Mouse (Mus musculus) small intestine, adult 2 months (tissue): ENCODE measurements around the gene Alk.

Experiments
- CTCF ChIP-seq: fragments of 200-500 bp; IDR thresholded peaks from 2 replicates; pipeline ENCODE4 v1.5.1; 2012; ENCODE audit warnings: low read depth, mild to moderate bottlenecking, control low read depth, inconsistent platforms, low read length, moderate library complexity, mixed read lengths; ENCODE audit not compliant: insufficient replicate concordance, insufficient read length; ENCODE audit errors: extremely low read depth
- POLR2A ChIP-seq: fragments of 200-500 bp; IDR thresholded peaks from 2 replicates; pipeline ENCODE4 v1.6.1; 2012; ENCODE audit warnings: low read depth, mild to moderate bottlenecking, control low read depth, inconsistent platforms, low read length, moderate library complexity

DNA sequence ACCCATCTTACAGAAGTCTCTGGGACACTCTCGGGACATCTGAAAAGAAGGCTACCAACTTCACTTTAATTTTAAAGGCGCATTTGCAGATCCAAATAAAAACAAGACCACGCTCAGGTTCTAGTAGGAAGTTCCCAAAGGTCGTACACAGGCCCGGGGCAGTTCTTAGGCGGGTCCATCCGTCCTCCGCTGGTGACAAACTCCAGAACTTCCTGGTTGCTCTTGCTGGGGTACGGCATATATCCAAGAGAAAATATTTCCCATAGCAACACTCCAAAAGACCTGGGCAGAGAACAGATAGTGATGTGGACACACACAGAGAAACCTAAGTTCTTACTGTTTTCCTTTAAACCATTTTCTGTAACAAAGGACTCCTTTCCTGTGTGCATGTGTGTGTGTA lies 729.6 kb downstream of the Alk start:
- TF ChIP-seq CTCF (no peak), POLR2A (no peak)
